Mouse (Mus musculus) liver, embryonic 14.5 days (tissue): ENCODE measurements around the gene Pou3f1. TPM values are rescaled to one million over a fixed set of nuclear protein-coding genes. Genes with fewer than 3 reads are reported as not detected.
A peak's percentile ranks its signal among the peaks of the same experiment; 100 is the strongest.

Source experiments
- ATAC-seq: fragments of 200-750 bp; cut with Nextera tagmentation; 2 replicates; pipeline ENCODE4 v1.8.0; 2017; ENCODE audit warnings: moderate number of reproducible peaks, mild to moderate bottlenecking, moderate library complexity; ENCODE audit not compliant: insufficient read depth
- DNase-seq, 3 experiments: peaks; one replicate each; pipeline ENCODE4 v3.0.0-alpha.2; 2012 to 2013; ENCODE audit warnings: low read depth in 3 of 3, low spot score in 3 of 3
- H3K27ac ChIP-seq: fragments of 300-500 bp; sonication (generic); 2 replicates; pipeline ENCODE4 v1.5.1; 2014; ENCODE audit warnings: moderate library complexity, mild to moderate bottlenecking, control low read depth, inconsistent platforms
- H3K27me3 ChIP-seq: fragments of 300-500 bp; sonication (generic); 2 replicates; pipeline ENCODE4 v1.6.1; 2014; ENCODE audit warnings: mild to moderate bottlenecking, low read length, moderate library complexity; ENCODE audit not compliant: control insufficient read depth, insufficient read depth
- H3K36me3 ChIP-seq: fragments of 300-500 bp; sonication (generic); replicated peaks from 2 replicates; pipeline ENCODE4 v1.6.1; 2014; ENCODE audit warnings: low read depth; ENCODE audit not compliant: control insufficient read depth, insufficient read depth
- H3K4me1 ChIP-seq, 2 experiments: fragments of 200-500 bp in 1 of 2; fragments of 300-500 bp in 1 of 2; sonication (generic) in 1 of 2; replicated peaks; 2 replicates each; pipeline ENCODE4 v1.6.1; 2012 to 2014; ENCODE audit warnings: antibody characterized with exemption in 1 of 2, inconsistent platforms in 1 of 2, low read length in 1 of 2; ENCODE audit not compliant: control insufficient read depth in 2 of 2, insufficient read depth in 2 of 2
- H3K4me2 ChIP-seq: fragments of 300-500 bp; sonication (generic); 2 replicates; pipeline ENCODE4 v1.6.1; 2014; ENCODE audit warnings: low read depth, mild to moderate bottlenecking, control low read depth, moderate library complexity
- H3K4me3 ChIP-seq, 2 experiments: fragments of 200-500 bp in 1 of 2; fragments of 300-500 bp in 1 of 2; sonication (generic) in 1 of 2; 2 replicates each; pipeline ENCODE4 v1.5.1; 2012 to 2014; ENCODE audit warnings: low read depth in 2 of 2, low read length in 2 of 2, mild to moderate bottlenecking in 2 of 2, control low read depth in 1 of 2, inconsistent platforms in 1 of 2, moderate library complexity in 1 of 2; ENCODE audit not compliant: insufficient read depth in 1 of 2
- H3K9ac ChIP-seq: fragments of 300-500 bp; sonication (generic); replicated peaks from 2 replicates; pipeline ENCODE4 v1.6.1; 2014; ENCODE audit warnings: mild to moderate bottlenecking, control low read depth, moderate library complexity
- H3K9me3 ChIP-seq: fragments of 300-500 bp; sonication (generic); 2 replicates; pipeline ENCODE4 v1.6.1; 2016; ENCODE audit warnings: low read length, mixed read lengths; ENCODE audit not compliant: control insufficient read depth
- CTCF ChIP-seq: IDR thresholded peaks from 2 replicates; pipeline ENCODE4 v1.5.1; 2016; ENCODE audit warnings: antibody characterized with exemption, low read depth, control low read depth
- EP300 ChIP-seq: IDR thresholded peaks from 2 replicates; pipeline ENCODE4 v1.6.1; 2016; ENCODE audit warnings: antibody characterized with exemption, low read depth
- WGBS: fragments of 180-500 bp; shearing (Covaris S2); extraction: QIAGEN DNeasy Blood & Tissue Kit; methylation state at CpG from one replicate; pipeline ENCODE4 v1.1.7; 2014; ENCODE audit not compliant: insufficient replicate concordance; 5-methylcytosine and 5-hydroxymethylcytosine counted together
- polyA plus RNA-seq, 2 experiments: library from polyadenylated mRNA; depleted of rRNA in 1 of 2; stranded (reverse) in 1 of 2; unstranded in 1 of 2; fragments of >200 nt; fragmentation: Nextera tagmentation in 1 of 2; extraction: Ambion mirVana in 1 of 2; gene quantifications; 2 replicates each; pipeline versions ENCODE4 v1.2.1 to v1.2.3; 2012 to 2014

Gene Pou3f1
- polyA plus RNA-seq, 2 experiments: 0.01 TPM; not detected in 1

- 9% methylated on average over 31 of the region's 31 CpGs for WGBS
- H3K27me3 ChIP-seq: peaks cover 21% of the 10 kb centered on the region
- peaks cover 6% of the 10 kb centered on the region; the same call in 1 of the 2 replicates for H3K36me3 ChIP-seq
These were observed 16.0 kb downstream of the Pou3f1 start for GRCm38 (mm10) chr4:124672347-124673320.

GRCm38 (mm10) chr4:124674334-124675032 is 17.9 kb downstream of the Pou3f1 start:
- Histone ChIP-seq H3K4me3 (no peak overlapping the region), H3K4me1 (no peaks in the 10 kb centered on the region), H3K9me3 (no peaks in the 10 kb centered on the region), H3K27ac (no peak overlapping the region), H3K27me3 (peaks cover 18% of the 10 kb centered on the region), H3K4me2 (no peak overlapping the region), H3K9ac (no peak overlapping the region), H3K36me3 (peaks cover 13% of the 10 kb centered on the region)
- ATAC-seq (no peak), DNase-seq (no peak)
- WGBS: 71% methylated on average over 17 of the region's 17 CpGs
- TF ChIP-seq CTCF (no peak), EP300 (no peak)

More at GRCm38 (mm10) chr4:124672347-124673320, 16.0 kb downstream of the Pou3f1 start:
- TF ChIP-seq CTCF (no peak), EP300 (no peak)
- Histone ChIP-seq H3K9ac (no peak overlapping the region), H3K27ac (no peak overlapping the region), H3K9me3 (no peaks in the 10 kb centered on the region), H3K4me1 (no peaks in the 10 kb centered on the region), H3K4me3 (no peak overlapping the region), H3K4me2 (no peak overlapping the region)
- DNase-seq (no peak), ATAC-seq (no peak)

GRCm38 (mm10) chr4:124675037-124675436 is 18.4 kb downstream of the Pou3f1 start:
- TF ChIP-seq EP300 (no peak), CTCF (peak; percentile 88)
- Histone ChIP-seq H3K9ac (no peak overlapping the region), H3K9me3 (no peaks in the 10 kb centered on the region), H3K4me2 (no peak overlapping the region), H3K27me3 (peaks cover 18% of the 10 kb centered on the region), H3K36me3 (peaks cover 13% of the 10 kb centered on the region), H3K27ac (no peak overlapping the region), H3K4me1 (no peaks in the 10 kb centered on the region), H3K4me3 (no peak overlapping the region)
- WGBS: 9% methylated on average over 4 of the region's 4 CpGs
- peak in 1 of 3 experiments; percentile 30 for DNase-seq
- ATAC-seq: no peak

- H3K4me1 ChIP-seq: no peaks in the 10 kb centered on the region
- ATAC-seq: no peak
- peaks cover 18% of the 10 kb centered on the region for H3K27me3 ChIP-seq
- H3K9ac ChIP-seq: no peak overlapping the region
- H3K36me3 ChIP-seq: peaks cover 16% of the 10 kb centered on the region
- no peak overlapping the region for H3K4me3 ChIP-seq
- DNase-seq: no peak
- 74% methylated on average over 6 of the region's 6 CpGs for WGBS
- no peak overlapping the region for H3K4me2 ChIP-seq
- H3K9me3 ChIP-seq: no peaks in the 10 kb centered on the region
- TF ChIP-seq CTCF: no peak
- H3K27ac ChIP-seq: no peak overlapping the region
These were observed 19.4 kb downstream of the Pou3f1 start for GRCm38 (mm10) chr4:124675958-124676357.

GRCm38 (mm10) chr4:124682270-124682669 is 25.7 kb downstream of the Pou3f1 start:
- no peak overlapping the region for H3K4me2 ChIP-seq
- DNase-seq (no peak), ATAC-seq (no peak)
- no peak overlapping the region for H3K27ac ChIP-seq
- peaks cover 38% of the 10 kb centered on the region for H3K36me3 ChIP-seq
- H3K4me1 ChIP-seq: no peaks in the 10 kb centered on the region
- no peaks in the 10 kb centered on the region for H3K9me3 ChIP-seq
- H3K9ac ChIP-seq: no peak overlapping the region
- H3K27me3 ChIP-seq: no peaks in the 10 kb centered on the region
- H3K4me3 ChIP-seq: no peak overlapping the region
- TF ChIP-seq EP300 (no peak), CTCF (peak; percentile 44)
- 63% methylated on average over 7 of the region's 7 CpGs for WGBS
